Mouse (Mus musculus) G1E (cell line): ENCODE measurements at regions not wholly inside any gene's neighbourhood (a gene's known extent, or its start where the extent isn't known, plus 50 kb on each side); places are given as distances from the start of the nearest gene placed in this dataset.

Experiments
- ATAC-seq: 2 replicates; pipeline ENCODE4 v1.8.0; 2016; ENCODE audit warnings: mild to moderate bottlenecking; ENCODE audit not compliant: insufficient number of reproducible peaks, poor library complexity, low FRiP score, severe bottlenecking; ENCODE audit errors: extremely low read depth
- DNase-seq: peaks from one replicate; pipeline ENCODE4 v3.0.0; 2012; ENCODE audit warnings: low spot score
- H3K27me3 ChIP-seq: 2 replicates; pipeline ENCODE4 v1.6.1; 2012; ENCODE audit warnings: mild to moderate bottlenecking, low read length, inconsistent platforms; ENCODE audit not compliant: insufficient read depth
- H3K36me3 ChIP-seq: replicated peaks from 2 replicates; pipeline ENCODE3; 2012; ENCODE audit warnings: mild to moderate bottlenecking, inconsistent platforms
- H3K4me1 ChIP-seq: 2 replicates; pipeline ENCODE4 v1.6.1; 2012; ENCODE audit warnings: low read depth, low read length, inconsistent platforms, mixed read lengths; ENCODE audit not compliant: insufficient read depth
- H3K4me3 ChIP-seq: 2 replicates; pipeline ENCODE4 v1.5.1; 2012; ENCODE audit warnings: low read depth, mild to moderate bottlenecking, inconsistent platforms, low read length, moderate library complexity, mixed read lengths
- H3K9me3 ChIP-seq: replicated peaks from 2 replicates; pipeline ENCODE4 v1.6.1; 2012; ENCODE audit warnings: inconsistent platforms
- CTCF ChIP-seq: IDR thresholded peaks from 2 replicates; pipeline ENCODE4 v1.5.1; 2012; ENCODE audit warnings: low read depth, low read length, inconsistent platforms, mixed read lengths
- GATA1 ChIP-seq: IDR thresholded peaks from 2 replicates; pipeline ENCODE4 v1.6.1; 2012; ENCODE audit warnings: borderline replicate concordance, low read length, inconsistent platforms, mixed read lengths
- GATA2 ChIP-seq: IDR thresholded peaks from 2 replicates; pipeline ENCODE4 v1.6.1; 2012; ENCODE audit warnings: low read depth, low read length, inconsistent platforms, borderline replicate concordance
- POLR2AphosphoS5 ChIP-seq: IDR thresholded peaks from 2 replicates; pipeline ENCODE4 v1.6.1; 2012; ENCODE audit warnings: low read depth, low read length, inconsistent platforms; ENCODE audit not compliant: insufficient replicate concordance
- TAL1 ChIP-seq: conservative IDR thresholded peaks from 2 replicates; pipeline ENCODE4 v1.6.1; 2012; ENCODE audit warnings: low read depth, low read length, inconsistent platforms, mixed read lengths

- TF ChIP-seq CTCF: no peak
- no peak for TF ChIP-seq POLR2AphosphoS5
- no peak for TF ChIP-seq GATA2
- no peak for TF ChIP-seq GATA1
- no peak for TF ChIP-seq TAL1
- DNase-seq (no peak), ATAC-seq (no peak)
- H3K27me3 ChIP-seq: no peaks in the 10 kb centered on the region
- H3K36me3 ChIP-seq: no peaks in the 10 kb centered on the region
- H3K9me3 ChIP-seq: peaks cover 6% of the 10 kb centered on the region; the same call in 1 of the 2 replicates
- H3K4me1 ChIP-seq: no peaks in the 10 kb centered on the region
- no peak overlapping the region for H3K4me3 ChIP-seq
Observed at GRCm38 (mm10) chr5:132594796-132595195, 51.7 kb upstream of the Auts2 start.
